Mouse (Mus musculus): ENCODE results near the gene Slc3a2. TPM values are rescaled to one million over a fixed set of nuclear protein-coding genes. Genes with fewer than 3 reads are reported as not detected.

Slc3a2 gene
- total and polyA plus RNA-seq, 3 experiments: 269 to 478 (median 284) TPM

DNA sequence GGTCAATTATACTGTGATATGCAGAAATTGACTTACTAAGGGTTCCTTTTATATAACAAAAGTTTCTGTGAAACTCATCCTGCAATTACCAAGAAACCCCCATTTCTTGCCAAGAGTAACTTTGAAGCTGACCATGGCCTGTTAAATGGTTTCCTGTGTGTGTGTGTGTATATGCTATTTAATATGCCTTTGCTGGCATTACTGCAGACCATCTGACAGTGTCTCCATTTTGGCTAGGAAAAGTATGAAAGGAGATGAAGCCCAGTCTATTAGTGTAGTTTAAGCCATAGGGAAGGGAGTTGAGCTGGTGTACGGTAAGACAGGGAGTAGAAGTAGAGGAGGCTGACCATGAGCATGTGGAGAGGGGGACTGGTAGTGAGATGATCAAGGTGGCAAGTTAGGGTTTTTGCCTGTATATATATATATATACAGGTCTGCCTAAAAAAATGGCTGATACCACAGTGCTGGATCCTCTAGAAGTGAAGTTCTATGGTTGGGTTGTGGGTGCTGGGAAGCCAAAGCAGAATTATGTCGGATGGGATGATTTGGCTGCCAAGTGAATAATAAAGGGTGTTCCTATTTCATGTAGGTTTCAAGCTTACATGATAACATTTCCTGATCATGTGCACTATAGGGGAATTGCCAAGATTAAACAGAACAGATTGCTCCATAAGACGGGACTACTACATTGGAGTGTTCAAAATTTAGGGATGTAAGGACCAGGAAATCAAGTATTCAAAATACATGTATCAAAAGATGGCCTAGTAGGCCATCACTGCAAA, 3.6 kb upstream of the Slc3a2 start (continued):
- TF ChIP-seq MAX (IDR thresholded peaks at IDR 0.05; ENCODE audit: low read length): 0 out of 2 replicates have a peak, but pooled peaks have one; percentile 27
- peak; percentile 73 for TF ChIP-seq ZMIZ1 (IDR thresholded peaks at IDR 0.05; ENCODE audit: low read depth, low read length)
- no peak for TF ChIP-seq EP300 (IDR thresholded peaks at IDR 0.05; ENCODE audit: low read length)
- no peak for TF ChIP-seq ELF1 (IDR thresholded peaks at IDR 0.05; ENCODE audit: low read depth, low read length)
- TF ChIP-seq POLR2AphosphoS2 (IDR thresholded peaks at IDR 0.05; ENCODE audit: low read depth, low read length): peak; percentile 98
- TF ChIP-seq CTCF (conservative IDR thresholded peaks at IDR 0.05 in 1 of 2, IDR thresholded peaks at IDR 0.05 in 1 of 2; ENCODE audit: low read depth in 2 of 2, low read length in 2 of 2): no peak
- no peak for TF ChIP-seq PAX5 (IDR thresholded peaks at IDR 0.05; ENCODE audit: low read length)
- no peak for TF ChIP-seq HCFC1 (IDR thresholded peaks at IDR 0.05; ENCODE audit: low read depth, low read length)

DNA sequence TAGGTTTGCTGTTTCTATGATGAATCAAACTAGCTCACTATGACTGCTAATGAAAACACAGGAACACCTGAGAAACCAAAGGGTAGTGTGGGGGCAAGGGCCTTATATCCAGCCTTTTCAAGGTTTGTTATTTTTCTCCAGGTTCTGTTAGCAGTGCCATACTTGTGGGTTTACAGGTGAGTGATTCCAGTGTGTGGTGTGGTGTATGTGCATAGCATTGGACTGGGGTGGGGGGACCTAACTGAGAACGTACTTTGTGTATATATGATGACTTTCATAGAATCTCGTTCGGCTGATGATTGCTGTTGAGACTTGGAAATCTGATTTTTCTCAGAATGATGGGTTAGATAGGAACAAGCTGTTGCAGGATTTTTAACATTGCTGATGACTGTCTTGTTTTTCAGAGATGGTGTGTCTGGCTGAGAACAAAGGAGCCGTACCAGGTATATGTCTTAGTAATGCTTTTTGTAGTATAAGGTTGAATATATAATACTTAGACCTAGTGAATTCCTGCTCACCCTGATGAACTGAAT, 2.0 kb upstream of the Slc3a2 start:
- Histone ChIP-seq H3K4me1 (ENCODE audit: control insufficient read depth in 1 of 2, insufficient read depth in 2 of 2) (peaks cover 2 to 32% of the 10 kb centered on the region in 2 experiments; a peak in 3 of 4 replicates), H3K27me3 (replicated peaks) (no peaks in the 10 kb centered on the region), H3K79me2 (replicated peaks; ENCODE audit: control insufficient read depth, extremely low read depth, insufficient read depth, poor library complexity, severe bottlenecking) (peaks cover 40% of the 10 kb centered on the region), H3K36me3 (replicated peaks in 1 of 2; ENCODE audit: control insufficient read depth in 1 of 2, insufficient read depth in 1 of 2, low read length in 1 of 2) (peaks cover 26 to 34% of the 10 kb centered on the region in 2 experiments), H3K27ac (ENCODE audit: insufficient read depth, low read depth) (peak overlapping the region; percentile 29; the same call in 1 of the 2 replicates), H3K4me3 (replicated peaks in 1 of 3; ENCODE audit: low read depth in 2 of 3, low read length in 2 of 3, poor library complexity in 1 of 3) (peak overlapping the region; percentile 72 to 99 (median 81)), H3K4me2 (ENCODE audit: insufficient read depth, low read depth, poor library complexity, severe bottlenecking) (peak overlapping the region; percentile 100), H3K9ac (ENCODE audit: insufficient read depth, low read depth) (peak overlapping the region; percentile 100), H3K9me3 (replicated peaks; ENCODE audit: low read length) (no peaks in the 10 kb centered on the region)
- peak; percentile 77 for TF ChIP-seq POLR2AphosphoS2 (IDR thresholded peaks at IDR 0.05; ENCODE audit: low read depth, low read length)
- no peak for TF ChIP-seq TBP (conservative IDR thresholded peaks at IDR 0.05; ENCODE audit: low read depth, low read length)
- TF ChIP-seq BHLHE40 (IDR thresholded peaks at IDR 0.05; ENCODE audit: low read depth, low read length): no peak
- TF ChIP-seq CTCF (conservative IDR thresholded peaks at IDR 0.05 in 1 of 2, IDR thresholded peaks at IDR 0.05 in 1 of 2; ENCODE audit: low read depth in 2 of 2, low read length in 2 of 2): no peak
- TF ChIP-seq POLR2A (IDR thresholded peaks at IDR 0.05; ENCODE audit: low read depth, low read length): peak; percentile 54; the same call in 1 of the 2 replicates
- no peak for TF ChIP-seq HCFC1 (IDR thresholded peaks at IDR 0.05; ENCODE audit: low read depth, low read length)
- TF ChIP-seq KAT2A (IDR thresholded peaks at IDR 0.05; ENCODE audit: insufficient replicate concordance, low read length): 0 out of 2 replicates have a peak, but pooled peaks have one; percentile 48
- no peak for TF ChIP-seq NRF1 (IDR thresholded peaks at IDR 0.05; ENCODE audit: low read depth, low read length)
- TF ChIP-seq JUND (conservative IDR thresholded peaks at IDR 0.05; ENCODE audit: low read depth, low read length): no peak
- TF ChIP-seq MAFK (IDR thresholded peaks at IDR 0.05; ENCODE audit: insufficient replicate concordance, low read length): no peak
- no peak for TF ChIP-seq USF2 (conservative IDR thresholded peaks at IDR 0.05; ENCODE audit: low read depth, low read length)
- TF ChIP-seq CHD2 (IDR thresholded peaks at IDR 0.05; ENCODE audit: low read length): 0 out of 2 replicates have a peak, but pooled peaks have one; percentile 46
- no peak; the same call in 1 of the 2 replicates for TF ChIP-seq CHD1 (IDR thresholded peaks at IDR 0.05; ENCODE audit: low read depth, low read length)
- DNase-seq (ENCODE audit: extremely low read depth): no peak
- in situ Hi-C loops (cut with MboI; ENCODE audit: low pct_ligation_motif_present, low pct_unique_long_range_greater_than_20kb, low sequenced_read_pairs) (loop anchor here (25.0 kb wide), 1 partner anchor 387 kb away; no protein-coding TSS in a partner anchor), dilution Hi-C loops (cut with MboI; ENCODE audit: extremely low pct_ligation_motif_present, extremely low pct_unique_long_range_greater_than_20kb, low sequenced_read_pairs) (no loop called here)

All from CH12.LX (cell line).